ENCODE assay signal across 8 mouse cellular contexts in the genomic region with DNA sequence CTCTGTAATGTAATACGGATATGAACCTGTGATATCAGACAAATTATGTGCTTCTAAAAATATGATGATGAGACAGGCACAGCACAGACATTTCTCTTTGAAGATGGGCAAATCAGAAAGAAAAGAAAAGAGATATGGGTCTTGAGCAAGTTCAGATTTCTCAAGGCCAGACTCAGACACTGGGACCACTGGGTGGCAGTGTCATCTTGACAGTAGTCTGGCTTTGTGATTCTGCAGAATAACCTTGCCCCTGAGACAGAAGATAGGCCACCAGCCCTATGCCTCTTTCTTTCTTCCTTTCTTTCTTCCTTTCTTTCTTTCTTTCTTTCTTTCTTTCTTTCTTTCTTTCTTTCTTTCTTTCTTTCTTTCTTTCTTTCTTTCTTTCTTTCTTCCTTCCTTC.
DNase-seq lines count a peak whose midpoint lies in the region; ATAC-seq and TF ChIP-seq lines count a peak whose summit lies in the region.
"Had no signal": no experiment of that assay in that cellular context is flagged by ENCODE, and none has a peak within 500 bp of the region (broad histone marks: within the 10 kb centered on the region; RNA-seq: fewer than 3 reads in every experiment).

No protein-coding gene starts in this region.

- H3K9me3 ChIP-seq in MEL (replicated peaks; ENCODE audit: insufficient read depth, low read length) = no peaks in the 10 kb centered on the region
- no peaks in the 10 kb centered on the region for H3K9me3 ChIP-seq in embryonic facial prominence, embryonic 10.5 days
- H3K9me3 ChIP-seq: limb, embryonic 15.5 days had no signal

- no peak for ATAC-seq in megakaryocyte, adult 5-6 weeks (ENCODE audit: poor library complexity, severe bottlenecking)

- H3K9ac ChIP-seq in MEL (ENCODE audit: control insufficient read depth, low read depth, low read length, poor library complexity, severe bottlenecking) = no peak overlapping the region
- H3K9ac ChIP-seq: limb, embryonic 15.5 days had no signal

- WGBS in embryonic facial prominence, embryonic 10.5 days = 88% methylated on average over 1 of the region's 1 CpGs

- no peak overlapping the region for H3K4me3 ChIP-seq in MEL (ENCODE audit: control insufficient read depth in 1 of 2, insufficient read depth in 1 of 2, low read depth in 2 of 2, low read length in 2 of 2)
- H3K4me3 ChIP-seq in embryonic facial prominence, embryonic 10.5 days = no peak overlapping the region
- H3K4me3 ChIP-seq: limb, embryonic 15.5 days had no signal

- H3K27ac ChIP-seq in MEL (ENCODE audit: control insufficient read depth, low read depth, low read length) = no peak overlapping the region
- no peak overlapping the region for H3K27ac ChIP-seq in embryonic facial prominence, embryonic 10.5 days (replicated peaks)
- H3K27ac ChIP-seq: limb, embryonic 15.5 days had no signal

- no peak for TF ChIP-seq EP300 in MEL (IDR thresholded peaks at IDR 0.05; ENCODE audit: low read depth in 1 of 2, low read length in 2 of 2)

- H3K79me2 ChIP-seq in MEL (ENCODE audit: control insufficient read depth, insufficient read depth, low read length, poor library complexity) = no peaks in the 10 kb centered on the region

- no peak for TF ChIP-seq POLR2A in MEL (IDR thresholded peaks at IDR 0.05; ENCODE audit: control insufficient read depth in 1 of 2, insufficient read depth in 1 of 2, low read depth in 1 of 2, low read length in 2 of 2, poor library complexity in 1 of 2)

- H3K4me1 ChIP-seq in MEL (ENCODE audit: control insufficient read depth in 1 of 2, insufficient read depth in 2 of 2, low read length in 2 of 2) = no peaks in the 10 kb centered on the region
- H3K4me1 ChIP-seq in embryonic facial prominence, embryonic 10.5 days = no peaks in the 10 kb centered on the region
- H3K4me1 ChIP-seq: limb, embryonic 15.5 days had no signal

- peak; percentile 11; the same call in 1 of the 2 replicates for TF ChIP-seq RAD21 in MEL (IDR thresholded peaks at IDR 0.05; ENCODE audit: low read depth, low read length)

- no peaks in the 10 kb centered on the region for H3K27me3 ChIP-seq in MEL (ENCODE audit: control insufficient read depth in 1 of 2, insufficient read depth in 2 of 2, low read length in 2 of 2)
- no peaks in the 10 kb centered on the region for H3K27me3 ChIP-seq in embryonic facial prominence, embryonic 10.5 days (replicated peaks; ENCODE audit: low read depth, poor library complexity, severe bottlenecking)
- H3K27me3 ChIP-seq: limb, embryonic 15.5 days had no signal

- peak; percentile 12 for DNase-seq in layer of hippocampus, adult 11-12 months (ENCODE audit: low spot score)
- DNase-seq in layer of hippocampus, adult 9-11 months = no peak
- peak; percentile 3 for DNase-seq in MEL (ENCODE audit: low read depth, low spot score)
- DNase-seq in adrenal gland, postnatal 14 days = peak; percentile 50
- DNase-seq in embryonic facial prominence, embryonic 10.5 days (ENCODE audit: low spot score) = peak; percentile 34
- DNase-seq in B cell, adult 2 months = no peak

- peak in 1 of 3 experiments; percentile 15; a peak in 1 of 6 replicates for TF ChIP-seq CTCF in MEL (IDR thresholded peaks at IDR 0.05 in 2 of 3, conservative IDR thresholded peaks at IDR 0.05 in 1 of 3; ENCODE audit: control insufficient read depth in 1 of 3, insufficient read depth in 1 of 3, low read depth in 2 of 3, low read length in 3 of 3, poor library complexity in 1 of 3, severe bottlenecking in 1 of 3)

- no peaks in the 10 kb centered on the region for H3K36me3 ChIP-seq in MEL (ENCODE audit: control insufficient read depth in 1 of 2, insufficient read depth in 2 of 2, low read length in 2 of 2)
- no peaks in the 10 kb centered on the region for H3K36me3 ChIP-seq in embryonic facial prominence, embryonic 10.5 days (replicated peaks)
- H3K36me3 ChIP-seq: limb, embryonic 15.5 days had no signal

TF ChIP-seq in MEL, 35 proteins besides CTCF, POLR2A, EP300 and RAD21:
- TF ChIP-seq GATA1 (IDR thresholded peaks at IDR 0.05; ENCODE audit: low read depth, low read length) (no peak), MXI1 (IDR thresholded peaks at IDR 0.05; ENCODE audit: low read depth, low read length) (no peak), ZMIZ1 (IDR thresholded peaks at IDR 0.05; ENCODE audit: low read depth, low read length) (no peak), SMC3 (IDR thresholded peaks at IDR 0.05; ENCODE audit: low read depth, low read length) (0 out of 2 replicates have a peak, but pooled peaks have one; percentile 7)
TF ChIP-seq in MEL: peak in this region for 1.

Comparison
In these comparisons a context has a peak if more than half of its experiments do, and no peak if none do; other contexts are left out.
1. DNase-seq: peak in layer of hippocampus, adult 11-12 months (single experiment), MEL (single experiment), adrenal gland, postnatal 14 days (single experiment) and embryonic facial prominence, embryonic 10.5 days (single experiment); none in layer of hippocampus, adult 9-11 months (single experiment) and B cell, adult 2 months (0 of 2).